24 mouse cellular contexts compared by ENCODE assay signal in the genomic region with DNA sequence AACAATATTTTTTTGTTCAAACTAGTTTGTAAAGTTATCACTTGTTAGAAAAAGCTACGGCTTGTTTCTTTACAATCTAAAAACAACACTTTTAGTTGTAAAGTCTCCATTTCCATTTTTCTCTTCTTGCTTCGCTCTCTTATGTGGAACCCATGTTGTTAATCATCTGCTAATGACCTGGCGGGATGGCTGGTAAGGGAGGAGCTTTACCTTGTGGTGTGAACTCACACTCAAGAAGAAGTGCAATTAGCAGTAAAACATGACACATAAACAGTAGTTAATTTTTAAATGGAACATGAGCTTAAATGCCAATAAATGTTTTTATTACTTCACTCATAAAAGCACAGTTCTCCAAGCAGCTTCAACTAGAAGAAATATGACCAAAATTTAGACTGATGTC. TPM values are rescaled to one million over a fixed set of nuclear protein-coding genes. Genes with fewer than 3 reads are reported as not detected.
"Had no signal": no experiment of that assay in that cellular context is flagged by ENCODE, and none has a peak within 500 bp of the region (broad histone marks: within the 10 kb centered on the region; RNA-seq: fewer than 3 reads in every experiment).

No protein-coding gene starts in this region.

- H3K27me3 ChIP-seq: midbrain, embryonic 12.5 days; neural tube, embryonic 13.5 days; neural tube, embryonic 15.5 days; stomach, embryonic 15.5 days had no signal

- H3K4me3 ChIP-seq: midbrain, embryonic 10.5 days; midbrain, embryonic 12.5 days; myocyte; neural tube, embryonic 13.5 days; neural tube, embryonic 15.5 days; stomach, embryonic 15.5 days had no signal

- H3K9ac ChIP-seq: liver, postnatal 0 days; lung, embryonic 14.5 days; midbrain, embryonic 12.5 days; neural tube, embryonic 13.5 days; neural tube, embryonic 15.5 days; stomach, embryonic 15.5 days had no signal

- H3K36me3 ChIP-seq: midbrain, embryonic 10.5 days; midbrain, embryonic 12.5 days; neural tube, embryonic 13.5 days; neural tube, embryonic 15.5 days; stomach, embryonic 15.5 days had no signal

- ATAC-seq: liver, postnatal 0 days; midbrain, embryonic 16.5 days had no signal

- H3K4me1 ChIP-seq: midbrain, embryonic 10.5 days; midbrain, embryonic 12.5 days; neural tube, embryonic 13.5 days; neural tube, embryonic 15.5 days; stomach, embryonic 15.5 days had no signal

- DNase-seq: liver, postnatal 0 days; lung, postnatal 10 days; lung, postnatal 4 days; midbrain, embryonic 14.5 days; retina, postnatal 1 day; right cerebral cortex, adult 18-20 months; right cerebral cortex, postnatal 25 days; right cerebral cortex, postnatal 4 days; thymus, adult 2 months; thymus, postnatal 25 days; thymus, postnatal 4 days had no signal

- H3K4me2 ChIP-seq: lung, embryonic 14.5 days; midbrain, embryonic 12.5 days; neural tube, embryonic 13.5 days; neural tube, embryonic 15.5 days; stomach, embryonic 15.5 days had no signal

- H3K9me3 ChIP-seq: midbrain, embryonic 10.5 days; midbrain, embryonic 12.5 days; neural tube, embryonic 13.5 days; neural tube, embryonic 15.5 days; stomach, embryonic 15.5 days had no signal

- H3K27ac ChIP-seq: midbrain, embryonic 10.5 days; midbrain, embryonic 12.5 days; neural tube, embryonic 13.5 days; neural tube, embryonic 15.5 days; stomach, embryonic 15.5 days; stomach, postnatal 0 days had no signal

RNA-seq across cellular contexts. Expression of a gene that starts 3.7 kb away (rescaled TPM):
- total RNA-seq: megakaryocyte, adult 5-6 weeks; megakaryocyte-erythroid progenitor cell, adult 5-6 weeks had no signal
- polyA plus RNA-seq: midbrain, embryonic 10.5 days; myocyte; small intestine, adult 2 months; spleen, adult 2 months; stomach, postnatal 0 days had no signal
